Mouse (Mus musculus) c-Kit-positive CD71-negative TER-119-negative erythroid progenitor cells, embryonic 14.5 days (primary cell): ENCODE results near the gene Map3k6.

ENCODE experiments used
- DNase-seq: peaks from one replicate; pipeline ENCODE4 v3.0.0-alpha.2; 2013; ENCODE audit warnings: low read depth

Gene Map3k6

GRCm38 (mm10) chr4:133240490-133240921 lies at the start of gene Map3k6:
Gene Map3k6, plus strand, starts transcription at chr4:133240818.
- DNase-seq = peak; percentile 33

- DNase-seq = no peak
Observed at GRCm38 (mm10) chr4:133194482-133194881, 46.1 kb upstream of the Map3k6 start.

DNA sequence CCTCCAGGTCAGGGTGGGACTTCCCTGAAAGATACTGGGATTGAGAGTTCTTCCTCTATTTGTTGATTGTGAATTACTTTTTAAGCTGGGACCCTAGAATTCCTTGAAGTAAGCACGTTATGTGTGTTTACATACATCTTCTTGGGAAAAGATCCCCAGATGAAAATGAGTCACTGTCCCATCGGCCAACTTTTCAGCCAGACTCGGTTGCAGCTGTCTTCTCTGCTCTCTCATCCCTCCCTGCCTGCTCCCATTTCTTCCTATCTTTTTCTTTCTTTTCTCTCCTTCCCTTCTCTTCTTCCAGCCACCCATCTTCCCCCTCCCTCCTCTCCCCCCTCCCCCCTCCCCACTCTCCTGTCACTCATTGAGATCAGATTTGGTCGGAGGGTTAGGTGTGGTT lies 45.6 kb upstream of the Map3k6 start:
- DNase-seq = no peak

GRCm38 (mm10) chr4:133196136-133196535 lies 44.5 kb upstream of the Map3k6 start:
- DNase-seq = no peak

GRCm38 (mm10) chr4:133196852-133197251 lies 43.8 kb upstream of the Map3k6 start:
- DNase-seq = no peak

- DNase-seq = no peak
Observed at GRCm38 (mm10) chr4:133197355-133197754, 43.3 kb upstream of the Map3k6 start.

GRCm38 (mm10) chr4:133197801-133198286 lies 42.8 kb upstream of the Map3k6 start:
- no peak for DNase-seq

GRCm38 (mm10) chr4:133198337-133199180 lies 42.1 kb upstream of the Map3k6 start:
- no peak for DNase-seq

DNA sequence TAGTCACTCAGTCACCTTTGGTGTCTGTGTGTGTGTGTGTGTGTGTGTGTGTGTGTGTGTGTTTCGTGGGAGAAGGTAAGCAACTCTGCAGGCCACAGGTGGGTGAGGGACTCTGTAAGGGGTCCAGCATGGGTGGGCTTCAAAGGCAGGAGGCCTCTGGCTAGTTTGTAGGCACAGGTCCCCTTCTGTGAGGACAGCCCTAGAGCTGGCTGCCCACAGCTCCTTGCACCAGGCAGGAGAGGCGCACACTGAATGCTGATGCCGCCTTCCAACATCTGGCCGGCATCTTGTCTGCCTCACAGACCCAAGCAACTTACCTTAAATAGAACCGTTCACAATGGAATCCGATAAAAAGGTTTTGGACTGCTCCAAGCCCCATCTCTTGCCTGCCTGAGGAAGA lies 40.9 kb upstream of the Map3k6 start:
- no peak for DNase-seq

DNA sequence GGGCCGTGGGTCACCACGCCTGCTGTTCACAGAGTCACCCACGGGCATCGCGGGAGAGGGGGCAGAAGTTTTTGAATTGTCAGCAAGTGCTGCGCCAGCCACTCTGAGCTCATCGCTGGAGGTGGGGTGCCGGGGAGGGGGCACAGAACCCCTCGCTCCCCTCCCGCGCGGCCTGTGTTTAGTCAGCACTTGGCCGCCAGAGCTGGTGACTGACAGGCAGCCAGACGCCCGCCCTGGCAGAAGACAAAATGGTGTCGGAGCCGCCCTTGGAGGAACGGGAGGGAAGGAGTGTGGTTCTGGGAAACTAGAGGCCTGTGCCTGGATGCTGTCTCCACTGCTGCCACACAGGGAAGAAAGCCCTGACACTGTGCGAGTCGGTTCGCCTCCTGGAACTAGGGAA lies 40.3 kb upstream of the Map3k6 start:
- DNase-seq = no peak

DNA sequence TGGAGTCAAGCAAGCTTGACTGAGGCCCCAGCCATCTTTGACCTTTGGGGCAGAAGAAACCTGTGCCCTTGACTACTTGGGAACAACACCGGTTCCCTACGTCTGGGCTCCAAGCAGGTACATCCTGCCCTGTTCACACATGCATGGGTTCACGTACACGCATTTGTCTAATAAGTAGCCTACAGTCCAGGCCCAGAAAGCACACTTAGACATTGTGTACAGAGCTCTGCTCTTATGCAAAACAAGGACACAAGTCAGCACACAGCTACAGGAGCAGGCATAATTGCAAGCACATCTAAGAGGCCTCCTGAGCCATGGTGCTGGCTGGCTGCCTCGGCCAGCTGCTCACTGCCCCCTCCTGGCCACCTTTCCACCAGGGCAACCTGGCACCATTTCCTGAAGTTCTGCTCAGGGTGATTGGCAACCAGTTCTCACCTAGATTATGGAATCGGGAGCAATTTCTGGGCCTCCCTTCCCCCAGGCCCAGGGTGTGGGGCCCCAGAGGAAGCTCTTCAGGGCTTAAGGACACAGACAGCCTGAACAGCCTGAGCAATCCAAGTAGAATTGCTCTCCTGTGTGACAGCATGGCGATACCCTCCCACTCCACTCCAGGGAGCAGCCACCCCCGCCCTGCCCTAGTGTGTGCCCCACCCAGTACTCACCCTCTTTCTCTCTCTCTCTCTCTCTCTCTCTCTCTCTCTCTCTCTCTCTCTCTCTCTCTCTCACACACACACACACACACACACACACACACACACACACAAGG lies 39.4 kb upstream of the Map3k6 start:
- no peak for DNase-seq

- no peak for DNase-seq
Observed at GRCm38 (mm10) chr4:133202254-133202653, 38.4 kb upstream of the Map3k6 start.

GRCm38 (mm10) chr4:133203591-133203990 lies 37.0 kb upstream of the Map3k6 start:
- DNase-seq = no peak

DNA sequence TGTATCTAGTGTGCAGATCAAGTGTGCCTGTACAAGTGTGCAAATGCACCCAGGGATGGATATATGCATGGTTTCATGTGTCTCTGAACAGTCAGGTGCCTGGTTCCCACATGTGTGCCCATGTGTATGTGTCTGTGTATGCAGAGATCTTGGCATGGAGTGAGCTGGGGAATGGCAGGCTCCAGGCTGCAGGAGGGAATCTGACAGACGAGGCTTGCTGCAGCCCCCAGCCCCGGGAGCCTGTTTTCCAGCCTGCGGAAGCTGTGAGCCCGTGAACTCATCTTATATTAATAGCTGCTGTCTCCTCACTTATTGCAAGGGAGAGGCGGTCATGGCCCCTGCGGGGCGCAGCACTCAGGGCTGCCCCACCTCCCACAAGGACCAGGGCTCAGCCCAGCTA lies 36.2 kb upstream of the Map3k6 start:
- DNase-seq = no peak

- DNase-seq = no peak
Observed at GRCm38 (mm10) chr4:133209366-133209765, 31.3 kb upstream of the Map3k6 start.

- DNase-seq = no peak
Observed at GRCm38 (mm10) chr4:133210023-133210787, 30.4 kb upstream of the Map3k6 start.

GRCm38 (mm10) chr4:133210788-133211390 lies 29.7 kb upstream of the Map3k6 start:
- no peak for DNase-seq

GRCm38 (mm10) chr4:133211751-133212561 lies 28.7 kb upstream of the Map3k6 start, which contains the start of the genes Cd164l2 and Gpr3:
Gene Cd164l2, plus strand, starts transcription at chr4:133212131.
Gene Gpr3, minus strand, starts transcription at chr4:133212536.
- DNase-seq = no peak

DNA sequence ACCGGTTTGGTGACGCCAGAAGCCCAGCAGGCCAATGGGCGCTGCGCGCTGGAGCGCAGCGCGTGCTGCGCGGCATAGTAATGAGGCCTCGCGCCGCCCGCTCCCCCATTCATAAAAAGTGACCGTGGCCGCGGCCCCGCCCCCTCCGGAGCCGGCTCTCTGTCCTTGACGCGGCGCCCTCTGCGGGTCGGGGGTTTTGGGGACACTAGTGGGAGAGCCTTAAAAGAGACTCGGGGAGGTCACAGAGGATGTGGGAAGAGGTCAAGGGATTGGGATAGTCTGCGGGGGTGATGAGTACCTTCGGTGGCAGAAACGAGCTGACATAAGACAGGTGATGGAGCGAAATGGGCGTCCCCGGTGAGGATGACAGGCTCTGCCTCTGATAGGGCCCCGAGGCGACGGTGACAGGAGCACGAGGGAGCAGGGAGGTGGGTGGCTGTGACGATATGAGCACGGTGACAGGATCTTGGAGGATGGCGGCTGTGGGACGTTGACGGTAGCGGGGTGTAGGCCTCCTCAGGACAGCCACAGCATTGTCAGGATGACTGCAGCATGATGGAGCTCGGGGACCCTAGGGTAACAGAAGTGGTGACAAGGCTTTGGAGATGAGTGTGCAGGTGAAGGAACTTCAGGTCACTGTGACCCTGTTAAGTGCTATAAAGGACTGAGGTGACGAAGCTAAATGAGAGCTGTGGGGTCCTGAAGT lies 27.9 kb upstream of the Map3k6 start:
- DNase-seq = peak; percentile 66

DNA sequence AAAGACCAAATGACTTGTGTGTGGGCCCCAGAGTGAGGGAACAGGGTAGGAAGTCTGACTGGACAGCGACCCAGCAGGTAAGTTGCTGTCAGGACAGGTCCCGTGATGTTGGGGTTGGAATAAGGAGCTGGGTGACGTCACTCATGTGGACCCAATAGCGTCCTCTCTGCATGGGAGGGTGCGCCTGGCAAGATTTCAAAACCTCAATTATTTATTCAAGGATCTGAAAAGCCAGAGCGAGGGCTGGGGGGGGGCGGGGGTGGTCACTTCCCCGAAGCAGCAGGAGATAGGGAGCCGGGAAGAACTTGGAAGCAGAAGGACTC lies 27.4 kb upstream of the Map3k6 start:
- DNase-seq = no peak
